Mouse (Mus musculus) central nervous system, embryonic 18 days (tissue): ENCODE results near the gene Apoc4. TPM values are rescaled to one million over a fixed set of nuclear protein-coding genes. Genes with fewer than 3 reads are reported as not detected.

Experiments
- polyA plus RNA-seq: library from polyadenylated mRNA; depleted of rRNA; stranded (reverse); fragments of >200 nt; gene quantifications from 2 replicates; pipeline ENCODE4 v1.2.3, GENCODE M21; 2012; rRNA removed

Gene Apoc4
- polyA plus RNA-seq = not detected in 2 replicates

GRCm38 (mm10) chr7:19681202-19681694 lies at the start of gene Apoc4, which contains the start of gene Gm44805:
Gene Apoc4, minus strand, starts transcription at chr7:19681479.
Gene Gm44805, minus strand, starts transcription at chr7:19681423.

GRCm38 (mm10) chr7:19715239-19716054 lies 34.2 kb upstream of the Apoc4 start, which contains the start of gene Tomm40:
Gene Tomm40, minus strand, starts transcription at chr7:19715438.

GRCm38 (mm10) chr7:19698907-19699826 lies 17.9 kb upstream of the Apoc4 start, which contains the start of gene Apoe:
Gene Apoe, minus strand, starts transcription at chr7:19699188.

GRCm38 (mm10) chr7:19691873-19692865 lies 10.9 kb upstream of the Apoc4 start, which contains the start of gene Apoc1:
Gene Apoc1, minus strand, starts transcription at chr7:19692660.

GRCm38 (mm10) chr7:19677872-19678271 lies 3.4 kb downstream of the Apoc4 start, which contains the start of gene Apoc2:
Gene Apoc2, minus strand, starts transcription at chr7:19677941.

GRCm38 (mm10) chr7:19664955-19665841 lies 16.1 kb downstream of the Apoc4 start, which contains the start of gene Clptm1:
Gene Clptm1, minus strand, starts transcription at chr7:19665033.

GRCm38 (mm10) chr7:19629361-19629734 lies 51.9 kb downstream of the Apoc4 start, which contains the start of gene Relb:
Gene Relb, minus strand, starts transcription at chr7:19629438.

Other genes with a start within 250 kb of the Apoc4 start
- 47.3 and 55.6 TPM in 2 replicates for gene Mark4, start 222.7 kb downstream of the Apoc4 start, polyA plus RNA-seq
- gene Exoc3l2, start 218.1 kb downstream of the Apoc4 start, polyA plus RNA-seq = 0.31 and 0.70 TPM in 2 replicates
- 12.0 and 12.1 TPM in 2 replicates for gene Bloc1s3, start 173.1 kb downstream of the Apoc4 start, polyA plus RNA-seq
- gene Trappc6a, start 173.1 kb downstream of the Apoc4 start, polyA plus RNA-seq = 19.9 and 24.6 TPM in 2 replicates
- gene Nkpd1, start 163.6 kb downstream of the Apoc4 start, polyA plus RNA-seq = 1.3 TPM in 2 replicates
- 112 and 114 TPM in 2 replicates for gene Ppp1r37, start 118.4 kb downstream of the Apoc4 start, polyA plus RNA-seq
- 1.2 and 1.5 TPM in 2 replicates for gene Zfp296, start 104.2 kb downstream of the Apoc4 start, polyA plus RNA-seq
- 64.8 and 70.8 TPM in 2 replicates for gene Gemin7, start 103.9 kb downstream of the Apoc4 start, polyA plus RNA-seq
- gene Clasrp, start 77.0 kb downstream of the Apoc4 start, polyA plus RNA-seq = 142 and 146 TPM in 2 replicates
- 5.8 and 6.2 TPM in 2 replicates for gene Relb, start 52.0 kb downstream of the Apoc4 start, polyA plus RNA-seq
- 96.6 and 100 TPM in 2 replicates for gene Clptm1, start 16.4 kb downstream of the Apoc4 start, polyA plus RNA-seq
- 0.19 TPM in 1 of 2 replicates, not detected in the other for gene Apoc2, start 3.5 kb downstream of the Apoc4 start, polyA plus RNA-seq
- gene Gm44805, start 56 bp downstream of the Apoc4 start, polyA plus RNA-seq = not detected in 2 replicates
- gene Apoc1, start 11.2 kb upstream of the Apoc4 start, polyA plus RNA-seq = 1.6 and 2.7 TPM in 2 replicates
- 863 and 1,072 TPM in 2 replicates for gene Apoe, start 17.7 kb upstream of the Apoc4 start, polyA plus RNA-seq
- 103 and 109 TPM in 2 replicates for gene Tomm40, start 34.0 kb upstream of the Apoc4 start, polyA plus RNA-seq
- gene Nectin2, start 69.0 kb upstream of the Apoc4 start, polyA plus RNA-seq = 37.8 and 38.6 TPM in 2 replicates
- 13.3 and 17.6 TPM in 2 replicates for gene Bcam, start 89.5 kb upstream of the Apoc4 start, polyA plus RNA-seq
- gene Cblc, start 115.3 kb upstream of the Apoc4 start, polyA plus RNA-seq = 0.20 and 0.48 TPM in 2 replicates
- gene Bcl3, start 141.3 kb upstream of the Apoc4 start, polyA plus RNA-seq = 0.72 and 2.2 TPM in 2 replicates
- 27.6 and 28.4 TPM in 2 replicates for gene Gm19345, start 170.5 kb upstream of the Apoc4 start, polyA plus RNA-seq
- gene Ceacam16, start 179.8 kb upstream of the Apoc4 start, polyA plus RNA-seq = not detected in 2 replicates
- not detected in 2 replicates for gene Ceacam19, start 206.5 kb upstream of the Apoc4 start, polyA plus RNA-seq
- 15.3 and 15.9 TPM in 2 replicates for gene Pvr, start 239.7 kb upstream of the Apoc4 start, polyA plus RNA-seq